Mouse (Mus musculus): Measurements from ENCODE around the gene RPS10-NUDT3. TPM values are rescaled to one million over a fixed set of nuclear protein-coding genes. Genes with fewer than 3 reads are reported as not detected.

The RPS10-NUDT3 gene
- not detected for polyA plus RNA-seq (2017; shearing (Covaris generic))

DNA sequence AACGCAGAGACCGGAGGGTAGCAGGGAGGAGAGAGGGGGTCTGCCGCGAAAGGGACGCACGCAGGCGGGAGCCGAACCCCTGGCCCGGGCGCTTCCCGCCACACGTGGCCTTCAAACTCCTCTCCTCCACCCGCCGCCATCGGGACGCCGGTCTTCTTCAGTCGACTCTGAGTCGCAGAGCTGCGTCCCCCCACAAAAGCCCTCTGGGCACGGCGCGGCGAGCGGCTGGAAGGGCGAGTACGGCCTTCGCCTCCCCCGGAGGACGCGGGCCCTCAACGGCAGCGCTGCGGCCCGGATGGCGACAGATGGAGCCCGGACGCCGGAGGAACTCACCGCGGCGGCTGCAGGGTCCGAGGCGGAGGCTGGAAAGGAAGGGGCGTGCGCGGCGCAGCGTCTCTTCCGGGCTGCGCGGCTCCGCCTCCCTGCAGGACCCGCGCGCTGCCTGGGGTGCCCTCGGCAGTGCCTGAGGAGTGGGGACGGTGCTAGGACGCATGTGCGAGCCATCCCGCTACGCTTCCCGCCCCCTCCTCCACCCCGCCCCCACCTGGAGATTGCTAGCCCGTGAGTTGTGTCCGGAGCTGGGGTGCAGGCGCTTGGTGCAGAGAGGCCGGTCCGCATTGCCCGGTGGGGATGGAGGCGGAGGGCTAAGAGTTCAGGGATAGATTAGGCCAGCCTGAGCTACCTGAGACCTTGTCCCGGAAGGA, at the start of gene RPS10-NUDT3:
Gene RPS10-NUDT3 (minus strand): TSS at position 352 of the 704 bp plus-strand sequence.

DNA sequence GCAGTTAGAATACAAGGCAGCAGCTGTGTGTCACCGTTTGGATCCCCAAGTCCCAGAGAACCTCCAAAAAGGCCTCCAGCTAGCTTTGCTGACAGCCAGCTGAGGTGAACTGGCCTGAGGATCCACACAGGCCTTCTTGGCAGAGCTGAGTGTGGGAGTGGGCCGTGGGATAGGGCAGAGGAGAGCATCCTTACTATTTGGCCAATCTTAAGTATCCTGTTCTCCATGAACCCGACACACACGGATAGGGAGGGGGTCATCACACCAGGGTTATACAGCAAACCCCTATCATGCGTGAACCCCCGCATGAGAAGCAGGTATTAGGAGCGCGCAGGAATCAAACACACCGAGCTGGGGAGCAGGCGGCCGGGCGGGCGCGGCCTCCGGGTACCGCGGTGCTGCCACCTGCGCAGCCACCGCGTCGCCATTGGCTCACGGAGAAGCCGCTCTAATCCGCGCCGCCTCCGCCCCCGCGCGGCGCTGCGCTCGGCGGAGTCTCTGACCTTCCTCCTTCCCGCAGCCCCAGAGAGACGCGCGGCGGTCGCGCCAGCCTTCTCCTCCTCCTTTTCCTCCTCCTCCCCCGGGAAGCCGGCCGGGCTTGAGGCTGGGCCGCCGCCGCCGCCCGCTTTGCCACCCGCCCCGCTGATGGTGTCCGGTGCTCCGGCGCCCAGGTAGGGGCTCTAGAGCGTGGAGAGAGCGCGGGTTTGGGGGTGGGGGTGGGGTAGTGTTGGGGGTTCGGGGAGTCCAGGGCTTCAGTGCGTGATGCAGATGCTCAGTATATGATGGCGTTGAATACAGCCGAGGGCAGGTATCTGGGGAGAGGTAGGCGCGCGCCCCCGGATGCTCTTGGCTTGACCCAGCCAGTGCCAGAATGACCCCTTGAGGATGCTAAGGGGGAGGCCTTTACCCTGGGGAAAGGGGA, 20.3 kb upstream of the RPS10-NUDT3 start, which contains the start of gene Pacsin1:
Gene Pacsin1 (plus strand): TSS at position 421 of the 922 bp plus-strand sequence.

GRCm38 (mm10) chr17:27636132-27637020, 1.4 kb upstream of the RPS10-NUDT3 start, which contains the start of gene Rps10:
TSS of gene Rps10 (minus strand) at chr17:27636669.

GRCm38 (mm10) chr17:27623360-27624326, 11.4 kb downstream of the RPS10-NUDT3 start, which contains the start of gene Nudt3:
TSS of gene Nudt3 (minus strand) at chr17:27623495.

GRCm38 (mm10) chr17:27565163-27565941, 69.7 kb downstream of the RPS10-NUDT3 start, which contains the start of gene AI413582:
TSS of gene AI413582 (minus strand) at chr17:27565756.

DNA sequence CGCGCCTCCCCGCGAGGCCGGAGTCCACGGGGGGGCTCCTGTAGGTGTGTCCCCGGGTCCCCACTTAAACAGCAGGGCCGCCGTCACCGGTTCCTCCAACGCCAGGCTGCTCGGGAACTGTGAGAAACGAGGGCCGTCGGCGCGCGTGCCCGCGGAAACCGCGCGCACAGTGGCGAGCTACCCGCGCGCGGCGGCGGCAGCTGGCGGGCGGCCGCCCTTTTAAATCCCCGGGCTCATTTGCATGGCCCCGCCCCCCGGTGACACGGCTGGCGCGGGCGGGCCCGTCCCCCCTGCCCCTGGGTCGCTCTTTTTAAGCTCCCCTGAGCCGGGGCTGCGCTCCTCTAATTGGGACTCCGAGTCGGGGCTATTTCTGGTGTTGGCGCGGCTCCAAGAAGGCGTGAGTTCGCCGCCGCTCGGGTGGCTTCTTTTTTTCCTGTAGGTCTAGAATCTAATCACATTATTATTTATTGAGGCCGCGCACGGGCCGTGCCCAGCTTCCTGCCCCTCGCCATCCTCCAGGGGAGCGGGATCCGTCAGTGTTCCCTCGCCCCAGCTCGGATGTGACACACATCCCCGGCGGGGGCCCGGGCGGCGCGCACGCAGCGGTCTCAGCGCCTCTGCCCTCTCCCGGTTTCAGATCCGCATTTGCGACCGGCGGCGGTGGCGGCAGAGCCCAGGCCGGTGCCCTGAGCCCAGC, 78.6 kb downstream of the RPS10-NUDT3 start, which contains the start of gene Hmga1:
Gene Hmga1 (plus strand): TSS at position 183 of the 697 bp plus-strand sequence.

Other genes with a start within 250 kb of the RPS10-NUDT3 start
- gene Grm4, start 113.8 kb downstream of the RPS10-NUDT3 start, polyA plus RNA-seq (2017; shearing (Covaris generic)), result not detected
- gene Hmga1, start 78.7 kb downstream of the RPS10-NUDT3 start, polyA plus RNA-seq (2017; shearing (Covaris generic)), result 95.7 TPM
- 159 TPM for gene AI413582, start 69.5 kb downstream of the RPS10-NUDT3 start, polyA plus RNA-seq (2017; shearing (Covaris generic))
- gene Nudt3, start 11.7 kb downstream of the RPS10-NUDT3 start, polyA plus RNA-seq (2017; shearing (Covaris generic)), result 12.0 TPM
- gene Rps10, start 1.4 kb upstream of the RPS10-NUDT3 start, polyA plus RNA-seq (2017; shearing (Covaris generic)), result 1,378 TPM
- 59.0 TPM for gene Pacsin1, start 20.3 kb upstream of the RPS10-NUDT3 start, polyA plus RNA-seq (2017; shearing (Covaris generic))
- gene Spdef, start 93.7 kb upstream of the RPS10-NUDT3 start, polyA plus RNA-seq (2017; shearing (Covaris generic)), result not detected
- gene D17Wsu92e, start 185.4 kb upstream of the RPS10-NUDT3 start, polyA plus RNA-seq (2017; shearing (Covaris generic)), result 5.4 TPM
- gene Snrpc, start 202.9 kb upstream of the RPS10-NUDT3 start, polyA plus RNA-seq (2017; shearing (Covaris generic)), result 203 TPM
- gene Uhrf1bp1, start 221.2 kb upstream of the RPS10-NUDT3 start, polyA plus RNA-seq (2017; shearing (Covaris generic)), result 3.7 TPM

Data from activated CD4-positive, CD25-positive, alpha-beta regulatory T cell, adult 9 weeks (primary cell).